Mouse (Mus musculus) spleen, adult 18-20 months (tissue): Measurements from ENCODE around the gene Arhgap44.

Experiments used
- DNase-seq, 2 experiments: peaks; one replicate each; pipeline ENCODE4 v3.0.0; 2022; ENCODE audit warnings: mixed read lengths in 2 of 2

The Arhgap44 gene

DNA sequence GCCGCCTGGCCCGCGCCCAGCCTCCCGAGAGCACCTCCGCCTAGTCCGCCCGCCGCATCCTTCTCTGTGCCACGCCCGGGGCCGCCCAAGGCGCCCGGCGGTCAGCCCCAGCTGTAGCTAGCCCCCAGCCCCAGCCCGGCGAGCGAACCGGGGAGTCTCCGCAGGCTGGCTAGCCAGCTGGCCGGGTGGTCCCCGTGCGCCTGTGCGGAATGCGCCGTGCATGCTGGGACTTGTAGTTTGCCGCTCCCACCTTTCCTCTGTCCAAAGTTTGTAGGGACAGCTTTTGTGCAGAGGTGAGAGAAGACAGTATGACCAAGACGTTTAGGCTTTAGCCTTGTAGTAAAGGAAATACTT lies at the start of gene Arhgap44:
TSS of gene Arhgap44 (minus strand) at position 195 of the 354 bp plus-strand sequence.
- no peak for DNase-seq

DNA sequence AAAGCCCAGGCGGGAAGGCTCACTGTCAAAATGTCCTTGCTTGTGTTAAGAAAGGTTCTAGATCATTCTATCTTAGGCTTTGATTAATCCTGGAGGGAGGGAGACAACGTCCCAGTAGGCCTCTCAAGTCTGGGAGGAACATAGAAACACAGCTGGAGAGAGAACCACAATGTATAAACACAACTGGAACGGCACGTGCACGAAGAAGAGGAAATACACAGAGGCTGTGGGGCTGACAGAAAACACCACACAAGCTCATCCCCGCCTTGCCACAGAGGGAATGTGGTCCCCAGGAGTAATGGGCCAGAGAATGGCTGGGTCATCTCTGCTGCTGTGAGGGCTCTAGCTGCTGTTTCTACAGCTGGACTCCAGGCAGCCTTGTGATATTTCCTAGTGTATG lies 48.9 kb upstream of the Arhgap44 start:
- DNase-seq: no peak

DNA sequence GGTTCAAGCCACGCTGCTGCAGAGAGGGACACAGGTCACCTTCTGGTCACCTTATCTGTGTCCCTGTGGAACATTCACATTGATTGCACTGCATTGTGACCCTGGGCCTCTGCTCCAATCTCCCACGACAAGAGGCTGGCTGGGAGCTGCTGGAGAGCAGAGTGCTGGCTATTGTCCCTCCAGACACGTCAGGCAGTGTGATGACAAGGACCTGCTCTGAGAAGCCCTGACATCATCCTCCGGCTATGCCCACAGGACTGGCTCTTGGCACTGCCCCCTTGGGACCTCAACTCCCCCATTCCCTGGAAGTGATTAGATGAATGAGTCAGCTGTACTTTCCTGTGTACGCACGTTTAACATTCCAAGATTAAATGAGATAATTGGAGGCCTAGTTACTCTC lies 46.7 kb upstream of the Arhgap44 start:
- no peak for DNase-seq

DNA sequence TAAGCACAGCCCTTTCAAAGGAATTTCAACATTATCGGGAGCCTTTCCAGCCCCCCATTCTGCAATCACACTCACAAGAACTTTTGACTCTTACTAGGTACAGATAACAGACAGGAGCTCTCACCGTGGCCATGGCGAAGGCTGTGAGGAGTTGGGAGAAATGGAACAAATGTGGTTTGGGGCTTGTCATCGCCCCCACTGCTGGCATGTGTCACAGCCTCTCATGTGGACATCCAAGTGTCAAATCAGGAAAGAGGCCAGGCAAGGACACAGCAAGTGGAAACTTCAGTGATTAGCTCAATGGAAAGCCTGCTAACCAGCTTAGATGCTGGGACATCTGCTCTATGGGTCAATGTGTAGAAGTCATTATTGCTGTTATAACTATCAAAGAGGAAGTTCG lies 42.5 kb upstream of the Arhgap44 start:
- DNase-seq: no peak

DNA sequence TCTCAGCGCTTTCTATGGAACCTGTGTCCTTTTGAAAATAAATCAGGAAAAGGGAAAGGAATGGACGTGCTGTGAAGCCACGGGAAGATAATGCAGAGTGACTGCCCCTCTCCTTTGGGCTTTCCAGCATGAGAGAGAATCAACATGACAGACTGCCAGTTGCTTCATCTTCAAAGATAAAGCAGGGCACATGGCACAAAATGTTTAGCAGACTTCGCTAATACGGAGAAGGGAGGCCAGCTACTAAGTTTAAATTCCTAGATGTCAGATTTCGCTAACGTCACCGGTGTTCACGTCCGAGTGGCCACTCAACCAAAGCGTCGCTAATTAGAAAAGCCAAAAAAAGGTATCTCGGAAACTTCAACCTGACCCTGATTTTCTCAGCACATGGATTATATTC lies 41.9 kb upstream of the Arhgap44 start:
- no peak for DNase-seq

DNA sequence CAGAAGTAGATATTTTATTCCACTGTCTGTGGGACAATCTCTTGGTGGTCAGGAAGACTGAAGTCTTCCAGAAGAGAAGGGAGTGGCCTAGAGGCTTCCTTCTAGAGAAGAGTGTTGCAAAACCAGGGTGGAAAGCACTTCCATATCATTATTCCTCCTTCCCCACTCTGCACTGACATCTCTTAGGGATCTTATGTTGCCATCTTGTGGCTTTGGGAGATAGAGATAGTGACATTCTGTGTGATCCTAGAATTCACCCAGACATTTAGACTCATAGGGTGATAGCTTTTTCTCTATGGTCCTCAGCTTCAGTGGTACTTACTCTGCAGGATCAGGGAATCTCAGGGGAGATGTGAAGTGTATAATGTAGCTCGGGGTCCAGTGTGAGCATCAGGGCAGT lies 40.3 kb upstream of the Arhgap44 start:
- no peak for DNase-seq

DNA sequence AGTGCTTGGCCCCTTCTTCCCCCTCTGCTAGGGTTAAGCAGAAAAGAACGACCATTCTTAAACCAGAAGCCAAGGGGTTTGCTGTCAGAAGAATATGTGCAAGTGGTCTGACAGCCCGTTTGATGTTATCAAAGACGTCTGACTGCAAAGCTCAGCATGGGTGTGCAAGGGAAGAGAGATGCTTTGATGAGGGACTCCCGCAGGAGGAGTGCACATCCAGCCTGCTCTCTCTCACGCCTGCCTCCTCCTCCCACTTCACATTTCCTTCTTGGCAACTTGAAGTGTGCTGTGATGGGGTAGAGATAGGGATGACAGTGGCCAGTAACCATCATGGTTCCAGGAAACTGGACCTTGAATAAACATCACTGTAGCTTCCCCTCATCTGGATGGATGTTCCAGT lies 39.5 kb upstream of the Arhgap44 start:
- DNase-seq: no peak

GRCm38 (mm10) chr11:65198026-65198425 lies 35.3 kb upstream of the Arhgap44 start:
- DNase-seq: no peak

DNA sequence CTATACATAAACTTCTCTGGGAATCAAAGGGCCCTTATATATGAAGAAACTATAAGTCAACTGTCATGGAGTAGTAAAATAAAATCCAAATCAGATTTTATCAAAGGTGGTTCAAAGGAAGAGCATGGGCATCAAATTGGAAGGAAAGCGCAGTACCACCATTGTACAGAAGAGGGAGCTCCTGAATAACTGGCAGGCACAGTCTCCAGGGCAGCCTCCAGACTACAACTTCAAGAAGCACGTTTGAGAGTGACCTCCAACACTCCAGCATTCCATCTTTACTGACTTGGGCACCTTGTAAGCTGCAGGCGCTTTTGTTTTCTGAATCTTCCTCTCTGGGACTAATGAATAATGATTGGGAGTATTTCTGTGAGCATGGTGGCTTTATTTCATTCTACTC lies 34.5 kb upstream of the Arhgap44 start:
- peak in 1 of 2 experiments; percentile 32 for DNase-seq

DNA sequence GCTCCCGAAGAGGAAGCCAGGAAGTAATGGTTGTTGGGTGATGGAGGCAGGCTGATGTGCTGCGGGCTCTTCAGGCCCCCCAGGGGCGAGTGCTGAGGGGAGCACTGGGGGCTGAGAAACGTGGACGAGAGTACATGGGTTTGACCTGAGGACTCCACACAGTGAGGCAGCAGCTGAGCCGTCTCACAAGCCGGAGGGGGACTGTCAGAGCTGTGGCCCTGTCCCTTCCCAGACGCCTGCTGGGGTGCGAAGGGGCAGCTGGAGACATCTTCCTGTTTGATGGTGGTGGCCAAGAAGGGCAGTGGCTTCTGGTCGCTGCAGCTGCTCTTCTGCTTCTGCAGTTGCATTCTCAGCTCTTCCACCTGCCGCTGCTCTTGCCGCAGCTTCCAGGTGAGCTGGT lies 24.2 kb upstream of the Arhgap44 start:
- DNase-seq: no peak

DNA sequence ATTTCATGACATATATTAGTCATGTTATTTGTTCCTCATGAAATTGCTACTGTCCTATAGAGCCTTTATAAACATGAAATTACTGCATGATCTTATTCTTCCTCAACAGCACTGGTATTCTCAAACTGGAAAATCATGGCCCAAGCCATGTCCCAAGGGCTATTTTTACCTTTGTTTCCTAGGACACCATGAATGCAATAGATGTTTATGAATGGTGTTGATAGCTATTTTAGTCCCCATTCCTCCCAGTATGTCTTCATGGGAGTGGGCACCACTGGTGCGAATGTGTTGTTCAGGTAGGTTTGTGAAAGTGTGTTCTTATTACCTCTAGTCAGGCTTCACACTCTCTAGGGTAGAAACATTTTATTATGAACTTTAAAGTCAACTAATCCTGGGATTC lies 22.4 kb upstream of the Arhgap44 start:
- no peak for DNase-seq

GRCm38 (mm10) chr11:65170121-65170750 lies 7.5 kb upstream of the Arhgap44 start:
- no peak for DNase-seq

DNA sequence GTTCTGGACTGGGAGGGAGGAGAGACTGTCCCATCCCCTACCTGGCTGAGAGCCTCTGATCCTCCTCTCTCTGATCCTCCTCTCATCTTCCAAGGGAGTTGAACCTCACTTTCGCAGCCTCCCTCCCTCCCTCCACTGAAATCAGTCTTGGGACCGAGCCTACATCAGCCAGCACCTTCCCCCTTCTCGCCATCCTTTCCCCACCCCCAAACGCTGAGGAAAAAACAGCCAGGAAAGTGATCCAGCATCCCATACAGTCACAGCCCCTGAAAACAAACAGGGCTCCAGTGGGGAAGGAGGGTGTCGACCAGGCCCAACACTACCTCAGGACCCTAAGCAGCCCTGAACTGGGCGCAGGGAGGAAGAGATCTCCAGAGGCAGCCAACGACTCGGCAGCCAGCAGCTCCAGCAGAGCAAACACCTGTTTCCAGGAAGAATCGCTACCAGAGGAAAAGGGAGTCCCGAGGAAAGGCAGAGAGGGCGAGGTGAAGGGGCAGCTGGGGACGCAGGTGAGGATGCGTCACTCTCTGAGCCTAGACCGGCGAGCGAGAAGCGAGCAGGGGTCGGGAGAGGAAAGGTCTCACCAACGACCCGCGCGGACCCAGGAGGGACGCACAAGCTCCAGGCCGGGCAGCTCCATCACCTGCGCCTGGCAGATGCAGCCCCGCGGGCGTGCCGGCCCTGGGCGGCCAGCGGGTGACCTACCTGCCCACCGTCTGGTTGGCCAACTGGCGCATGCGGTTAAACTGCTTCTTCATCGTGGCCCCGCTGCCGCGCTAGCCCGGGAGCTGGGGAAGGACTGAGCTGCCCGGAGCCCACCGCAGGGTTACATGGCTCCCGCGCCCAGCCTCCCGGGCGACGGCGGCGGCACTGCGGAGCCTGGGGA lies 637 bp downstream of the Arhgap44 start:
- no peak for DNase-seq

DNA sequence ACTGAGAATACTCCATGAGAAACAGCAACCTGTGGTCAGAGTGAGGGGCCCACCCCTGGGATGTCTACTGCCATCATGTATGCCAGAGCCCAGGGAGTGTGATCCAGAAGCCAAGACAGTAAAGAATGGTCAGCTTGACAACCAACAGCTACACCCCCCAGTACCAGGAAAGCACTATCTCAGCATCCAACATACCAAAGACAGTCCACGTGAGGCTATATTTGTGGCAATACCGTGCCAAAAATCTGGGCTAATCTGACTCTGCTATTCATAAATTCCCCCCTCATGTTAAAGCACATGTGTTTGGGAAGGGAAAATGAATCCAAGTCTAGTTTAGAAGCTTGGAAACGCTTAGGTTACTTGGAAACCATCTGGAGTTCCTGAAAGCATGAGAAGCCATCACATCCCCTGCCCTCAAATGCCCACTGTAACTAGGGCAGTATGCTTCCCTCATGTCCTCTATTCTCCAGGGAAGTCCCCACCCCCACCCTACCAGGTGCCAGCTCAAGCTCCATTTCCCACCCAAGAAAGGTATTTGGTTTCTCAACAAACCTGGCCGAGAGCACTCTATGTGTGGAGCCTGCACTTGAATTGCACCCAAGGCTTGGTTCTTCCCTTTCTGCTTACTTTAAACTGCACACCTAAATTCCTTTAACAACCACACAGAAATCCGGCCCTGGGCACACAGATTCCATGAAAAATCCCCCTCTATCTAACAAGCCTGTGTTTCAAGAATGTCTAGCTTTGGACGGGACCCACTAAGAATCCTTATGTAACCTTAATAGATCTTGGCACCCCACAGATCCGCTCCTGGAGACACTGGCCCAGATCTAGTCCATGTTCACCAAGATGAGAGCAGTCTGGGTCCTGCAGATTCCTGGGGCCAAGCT lies 1.5 kb downstream of the Arhgap44 start:
- no peak for DNase-seq

GRCm38 (mm10) chr11:65159791-65160190 lies 3.0 kb downstream of the Arhgap44 start, which contains the start of gene 1700086D15Rik:
TSS of gene 1700086D15Rik (minus strand) at chr11:65159891.
- DNase-seq: no peak

DNA sequence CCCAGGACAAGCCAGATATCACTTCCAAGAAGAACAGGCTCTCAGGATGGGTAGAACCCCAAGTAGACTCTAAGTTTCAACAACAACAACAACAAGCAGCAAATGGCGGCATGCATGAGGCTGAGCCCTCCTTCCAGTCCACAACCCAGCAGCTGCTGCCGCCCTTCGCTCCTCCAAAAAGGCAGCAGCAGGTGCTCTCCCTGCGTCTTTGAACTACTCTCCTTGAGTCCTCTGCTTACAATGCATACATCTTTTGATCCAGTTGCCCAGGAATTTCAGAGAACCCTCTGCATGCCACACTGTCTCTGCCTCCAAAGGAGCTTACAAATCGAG lies 4.1 kb downstream of the Arhgap44 start:
- no peak for DNase-seq

DNA sequence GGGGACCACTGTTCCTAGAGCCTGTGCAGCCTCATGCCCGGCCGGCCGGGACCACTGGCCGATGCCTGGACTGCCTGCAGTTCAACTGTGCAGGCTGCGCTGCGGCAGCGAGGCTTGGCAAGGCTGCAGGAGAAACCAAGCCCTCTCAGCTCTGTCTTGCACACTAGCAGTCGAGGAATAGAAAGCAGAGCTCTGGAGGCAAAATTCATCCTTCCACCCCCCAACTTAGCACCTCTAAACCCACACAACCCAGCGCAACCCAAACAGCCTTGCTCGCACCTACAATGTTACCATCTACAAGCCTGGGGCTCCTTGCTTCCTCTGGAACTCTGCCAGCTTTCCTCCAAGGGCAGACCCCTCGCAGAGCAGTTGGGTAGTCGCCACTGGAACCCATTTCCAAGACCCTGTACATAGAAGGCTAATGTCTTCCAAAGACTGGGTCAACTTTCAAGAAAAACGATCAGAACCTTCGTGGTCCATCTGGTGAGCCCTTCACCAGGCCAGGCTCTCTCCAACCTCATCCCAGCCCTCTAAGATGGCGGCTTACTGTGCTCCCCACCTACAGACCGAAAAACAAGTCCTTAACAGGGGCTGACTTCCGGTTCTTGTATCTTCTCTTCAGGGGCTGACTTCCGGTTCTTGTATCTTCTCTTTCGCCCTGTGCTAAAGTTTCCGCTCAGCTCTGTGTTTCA lies 4.6 kb downstream of the Arhgap44 start:
- no peak for DNase-seq

DNA sequence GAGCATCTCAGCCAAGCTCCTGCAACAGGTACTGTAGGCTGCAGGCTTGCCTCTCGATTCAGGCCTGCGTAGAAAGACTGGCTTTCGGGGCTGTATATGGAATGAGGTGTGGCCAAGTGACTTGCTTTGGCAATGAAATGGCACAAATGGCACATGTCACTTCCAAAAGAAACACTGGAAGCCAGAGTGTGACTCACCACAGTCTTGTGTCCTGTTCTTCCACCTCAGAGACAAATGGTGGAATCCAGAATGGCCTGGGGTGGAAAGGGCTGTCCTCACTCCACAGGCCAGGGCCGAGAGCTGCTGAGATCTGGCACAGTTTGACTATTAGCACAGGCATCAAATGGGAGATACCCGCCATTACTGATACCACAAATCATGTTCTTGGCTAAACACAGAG lies 9.8 kb downstream of the Arhgap44 start:
- DNase-seq: no peak

DNA sequence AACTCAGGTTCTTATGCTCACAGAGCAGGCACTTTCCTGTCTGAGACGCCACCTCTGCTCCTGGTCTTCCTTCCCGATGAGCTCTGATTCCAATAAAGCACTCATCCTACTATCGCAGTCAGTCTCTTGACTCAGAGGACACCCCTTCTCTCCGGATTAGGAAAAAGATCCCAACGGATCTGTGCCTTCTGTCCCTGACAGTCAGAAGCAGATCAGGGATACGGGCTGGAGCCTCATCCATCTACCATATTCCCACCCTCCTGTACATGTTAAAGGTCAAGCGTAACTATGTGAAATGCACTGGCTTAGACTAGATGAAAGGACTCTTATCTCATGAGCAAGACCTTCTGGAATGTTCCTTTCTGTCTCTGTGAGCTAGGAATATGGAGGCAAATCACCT lies 14.3 kb downstream of the Arhgap44 start:
- no peak for DNase-seq

GRCm38 (mm10) chr11:65142838-65143417 lies 19.8 kb downstream of the Arhgap44 start:
- DNase-seq: no peak

GRCm38 (mm10) chr11:65139030-65139429 lies 23.7 kb downstream of the Arhgap44 start:
- DNase-seq: no peak

- DNase-seq: no peak
Observed at GRCm38 (mm10) chr11:65137145-65137652, 25.6 kb downstream of the Arhgap44 start.
